Mouse (Mus musculus) liver, embryonic 11.5 days (tissue): ENCODE measurements around the gene Palb2. TPM values are rescaled to one million over a fixed set of nuclear protein-coding genes. Genes with fewer than 3 reads are reported as not detected.
A peak's percentile ranks its signal among the peaks of the same experiment; 100 is the strongest.

Source experiments
- ATAC-seq: fragments of 200-750 bp; cut with Nextera tagmentation; replicated peaks from 2 replicates; pipeline ENCODE4 v1.8.0; 2017; ENCODE audit warnings: moderate number of reproducible peaks, mild to moderate bottlenecking, moderate TSS enrichment, moderate library complexity; ENCODE audit not compliant: low FRiP score
- DNase-seq: peaks from one replicate; pipeline ENCODE4 v3.0.0-alpha.2; 2017; ENCODE audit warnings: low spot score
- H3K27ac ChIP-seq: fragments of 300-500 bp; sonication (generic); 2 replicates; pipeline ENCODE4 v1.5.1; 2014; ENCODE audit warnings: mild to moderate bottlenecking, low read depth, low read length, control low read depth
- H3K27me3 ChIP-seq: fragments of 300-500 bp; sonication (generic); replicated peaks from 2 replicates; pipeline ENCODE4 v1.6.1; 2014; ENCODE audit warnings: low read length, mixed read lengths; ENCODE audit not compliant: control insufficient read depth, insufficient read depth
- H3K36me3 ChIP-seq: fragments of 300-500 bp; sonication (generic); 2 replicates; pipeline ENCODE4 v1.6.1; 2014; ENCODE audit warnings: mild to moderate bottlenecking, low read length, moderate library complexity, mixed read lengths; ENCODE audit not compliant: control insufficient read depth, insufficient read depth
- H3K4me1 ChIP-seq: fragments of 300-500 bp; sonication (generic); replicated peaks from 2 replicates; pipeline ENCODE4 v1.6.1; 2014; ENCODE audit warnings: low read length, mixed read lengths; ENCODE audit not compliant: control insufficient read depth, insufficient read depth
- H3K4me2 ChIP-seq: fragments of 300-500 bp; sonication (generic); 2 replicates; pipeline ENCODE4 v1.6.1; 2014; ENCODE audit warnings: mild to moderate bottlenecking, control low read depth, moderate library complexity
- H3K4me3 ChIP-seq: fragments of 300-500 bp; sonication (generic); 2 replicates; pipeline ENCODE4 v1.5.1; 2014; ENCODE audit warnings: low read depth, low read length, control low read depth
- H3K9ac ChIP-seq: fragments of 300-500 bp; sonication (generic); 2 replicates; pipeline ENCODE4 v1.6.1; 2014; ENCODE audit warnings: low read depth, low read length, control low read depth
- H3K9me3 ChIP-seq: fragments of 300-500 bp; sonication (generic); 2 replicates; pipeline ENCODE4 v1.6.1; 2016; ENCODE audit warnings: low read length, inconsistent platforms, mixed read lengths; ENCODE audit not compliant: control insufficient read depth
- WGBS: fragments of 180-500 bp; shearing (Covaris S2); extraction: QIAGEN DNeasy Blood & Tissue Kit; methylation state at CpG from one replicate; pipeline ENCODE4 v1.1.7; 2014; 5-methylcytosine and 5-hydroxymethylcytosine counted together
- polyA plus RNA-seq: library from polyadenylated mRNA; unstranded; fragments of >200 nt; fragmentation: Nextera tagmentation; extraction: Ambion mirVana; gene quantifications from 2 replicates; pipeline ENCODE4 v1.2.1, GENCODE M21; 2014

Palb2 gene
- polyA plus RNA-seq, 1 experiment from 2014 or later, result 27.8 TPM

- Histone ChIP-seq H3K9ac (peak overlapping the region; percentile 98), H3K4me2 (peak overlapping the region; percentile 94), H3K4me1 (peaks cover 24% of the 10 kb centered on the region), H3K36me3 (peaks cover 12% of the 10 kb centered on the region), H3K27me3 (no peaks in the 10 kb centered on the region), H3K9me3 (no peaks in the 10 kb centered on the region), H3K27ac (peak overlapping the region; percentile 92; the same call in 1 of the 2 replicates), H3K4me3 (peak overlapping the region; percentile 100)
- DNase-seq (no peak), ATAC-seq (no peak)
- WGBS, result 62% methylated on average over 1 of the region's 1 CpGs
Measured at GRCm38 (mm10) chr7:122065656-122066055, 67.1 kb downstream of the Palb2 start.

Other genes with a start within 250 kb of the Palb2 start
- gene Cog7, start 151.3 kb downstream of the Palb2 start, polyA plus RNA-seq, result 20.7 and 21.6 TPM in 2 replicates
- gene Gga2, start 111.8 kb downstream of the Palb2 start, polyA plus RNA-seq, result 69.4 and 87.7 TPM in 2 replicates
- 59.7 and 64.9 TPM in 2 replicates for gene Ubfd1, start 65.8 kb downstream of the Palb2 start, polyA plus RNA-seq
- gene Ears2, start 65.7 kb downstream of the Palb2 start, polyA plus RNA-seq, result 16.1 and 18.0 TPM in 2 replicates
- gene Ndufab1, start 31.1 kb downstream of the Palb2 start, polyA plus RNA-seq, result 811 and 834 TPM in 2 replicates
- gene Dctn5, start 56 bp upstream of the Palb2 start, polyA plus RNA-seq, result 90.1 and 95.4 TPM in 2 replicates
- 177 and 180 TPM in 2 replicates for gene Plk1, start 26.5 kb upstream of the Palb2 start, polyA plus RNA-seq
- gene Ern2, start 53.2 kb upstream of the Palb2 start, polyA plus RNA-seq, result not detected in 2 replicates
- 0.12 TPM in 1 of 2 replicates, not detected in the other for gene Chp2, start 86.5 kb upstream of the Palb2 start, polyA plus RNA-seq
- gene Prkcb, start 155.8 kb upstream of the Palb2 start, polyA plus RNA-seq, result 3.7 and 4.4 TPM in 2 replicates